Mouse (Mus musculus): ENCODE results near the gene Zswim4.

Zswim4 gene

DNA sequence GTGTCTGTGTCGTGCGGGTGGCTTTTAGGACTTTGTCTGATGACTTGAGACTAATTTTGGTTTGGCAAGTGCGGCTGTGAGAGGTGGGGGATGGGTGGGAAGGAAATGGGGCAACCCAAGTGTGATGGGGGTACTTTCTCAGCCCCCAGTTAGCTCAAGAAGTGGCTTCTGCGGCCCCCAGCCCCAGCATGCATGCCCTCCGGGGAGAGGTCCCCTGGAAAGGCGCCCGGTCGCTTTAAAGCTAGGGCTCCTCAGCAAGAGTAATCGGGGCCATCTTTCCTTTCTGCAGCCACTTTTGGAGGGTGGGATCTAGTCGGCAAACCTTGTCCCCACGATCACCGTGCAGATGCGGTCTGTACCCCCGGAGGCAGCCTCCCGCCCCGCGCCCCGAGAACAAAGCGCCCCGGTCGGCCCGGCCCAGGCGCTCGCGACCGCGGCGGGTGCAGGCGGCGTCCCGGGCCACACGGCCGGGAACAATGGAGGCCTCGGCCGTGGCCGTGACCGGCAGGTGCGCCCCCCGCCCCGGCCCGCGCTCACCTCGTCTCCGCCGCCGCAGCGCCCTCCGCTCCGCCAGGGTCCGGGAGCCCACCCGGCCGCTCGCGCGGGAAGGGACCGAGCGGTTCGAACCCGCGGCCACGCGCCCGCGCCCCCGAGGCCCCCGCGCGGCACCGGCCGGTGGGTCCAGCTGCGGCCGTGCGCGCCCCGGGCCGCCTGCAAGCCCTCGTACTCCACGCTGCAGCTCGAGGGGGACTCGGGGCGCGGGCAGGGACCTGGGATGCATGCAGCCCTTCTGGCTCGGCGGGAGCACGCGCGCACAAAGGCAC lies 53.4 kb downstream of the Zswim4 start:
- in situ Hi-C loops (cut with MboI, MseI) = no loop called here

- in situ Hi-C loops (cut with MboI, MseI) = no loop called here
Measured at GRCm38 (mm10) chr8:84182833-84183232, 54.0 kb downstream of the Zswim4 start.

DNA sequence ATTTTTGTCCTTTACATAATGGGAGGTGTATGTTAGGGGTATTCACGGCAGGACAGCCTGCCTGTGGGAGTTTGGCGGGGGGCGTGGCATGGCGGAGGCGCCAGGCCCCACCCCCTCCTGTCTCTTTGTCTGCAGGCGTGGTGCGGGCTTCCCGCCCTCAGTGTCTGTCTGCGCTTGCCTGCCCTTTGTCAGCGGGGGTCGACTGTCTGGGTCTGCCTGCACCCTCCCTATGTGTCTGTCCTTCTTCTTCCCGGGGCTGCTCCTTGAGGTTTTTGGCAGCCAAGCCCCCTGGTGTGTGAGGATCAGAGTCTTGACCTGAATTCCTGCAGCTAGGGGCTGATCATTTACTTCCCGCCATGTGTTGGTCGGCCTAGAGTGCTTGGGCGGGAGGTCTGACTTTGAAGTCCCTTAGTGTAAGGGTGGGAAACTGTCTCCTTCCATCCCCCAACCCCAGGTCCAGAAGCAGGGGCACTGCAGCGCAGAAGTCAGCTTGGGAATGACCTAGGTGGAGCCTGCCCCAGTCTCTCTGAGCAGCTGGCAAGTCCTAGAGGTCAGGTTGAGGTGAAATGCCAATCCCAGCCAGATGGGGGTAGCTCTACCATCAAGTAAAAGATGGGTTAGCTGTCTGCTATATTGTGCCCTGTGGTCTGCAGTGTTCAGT lies 56.2 kb downstream of the Zswim4 start:
- in situ Hi-C loops (cut with MboI, MseI) = no loop called here

GRCm38 (mm10) chr8:84179946-84180345 lies 56.9 kb downstream of the Zswim4 start:
- in situ Hi-C loops (cut with MboI, MseI) = no loop called here

GRCm38 (mm10) chr8:84178592-84178991 lies 58.3 kb downstream of the Zswim4 start:
- in situ Hi-C loops (cut with MboI, MseI) = no loop called here

DNA sequence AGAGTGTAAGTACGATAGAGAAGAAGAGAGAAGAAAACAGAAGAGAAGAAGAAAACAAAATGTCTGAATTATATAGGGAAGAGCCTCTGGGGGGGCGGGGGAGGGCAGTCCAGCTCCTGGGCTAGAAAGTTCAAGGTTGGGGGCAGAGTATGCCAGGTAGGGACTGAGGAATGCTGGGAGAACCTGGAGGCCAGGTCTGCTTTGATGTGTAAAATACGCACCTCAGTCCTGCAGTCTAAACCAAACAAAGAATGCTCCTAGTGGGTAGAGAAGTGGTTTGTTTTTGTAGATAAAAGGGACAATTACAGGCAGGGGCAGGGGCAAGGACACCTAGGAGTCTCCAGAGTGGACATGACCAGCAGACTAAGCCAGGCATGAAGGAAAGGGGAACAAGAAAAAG lies 59.5 kb downstream of the Zswim4 start:
- in situ Hi-C loops (cut with MboI, MseI) = no loop called here

DNA sequence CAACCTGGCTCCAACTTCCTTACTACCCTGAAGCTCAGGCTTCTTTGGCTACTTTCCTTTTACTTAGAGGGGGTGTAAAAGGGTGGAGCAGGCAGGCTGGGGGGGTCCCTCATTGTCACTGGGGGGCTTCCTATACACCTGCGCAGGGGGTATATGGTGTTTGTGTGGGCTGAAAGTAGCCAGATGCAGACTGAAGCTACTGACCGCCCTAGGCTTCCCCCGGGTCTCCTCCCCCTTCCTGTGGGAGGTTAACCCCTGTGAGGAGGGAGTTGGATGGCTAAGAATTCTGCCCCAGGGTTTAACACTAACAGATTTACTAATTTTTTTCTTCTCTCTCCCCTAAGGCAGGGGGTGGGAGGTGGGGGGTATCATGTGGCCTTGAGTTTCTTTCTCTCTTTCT lies 60.3 kb downstream of the Zswim4 start:
- in situ Hi-C loops (cut with MboI, MseI) = no loop called here

DNA sequence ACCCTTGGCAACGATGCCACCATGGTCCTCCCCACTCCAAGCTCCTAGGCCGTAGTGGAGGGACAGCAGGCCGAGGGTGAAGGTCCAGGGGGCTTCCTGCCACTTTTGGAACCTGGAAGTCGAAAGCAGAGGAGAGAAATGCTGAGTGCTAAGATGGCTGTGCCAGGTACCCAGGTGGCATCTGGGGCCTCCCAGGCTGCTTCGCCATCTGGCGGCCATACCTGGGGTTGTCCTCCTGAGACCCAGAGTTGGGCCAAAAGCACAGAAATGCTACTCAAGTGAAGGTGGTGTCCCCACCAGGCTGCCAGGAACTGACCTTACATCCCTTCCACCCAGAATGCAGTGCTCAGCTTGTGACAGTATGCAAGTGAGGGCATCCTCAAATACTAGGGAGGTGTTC lies 63.0 kb downstream of the Zswim4 start:
- in situ Hi-C loops (cut with MboI, MseI) = no loop called here

DNA sequence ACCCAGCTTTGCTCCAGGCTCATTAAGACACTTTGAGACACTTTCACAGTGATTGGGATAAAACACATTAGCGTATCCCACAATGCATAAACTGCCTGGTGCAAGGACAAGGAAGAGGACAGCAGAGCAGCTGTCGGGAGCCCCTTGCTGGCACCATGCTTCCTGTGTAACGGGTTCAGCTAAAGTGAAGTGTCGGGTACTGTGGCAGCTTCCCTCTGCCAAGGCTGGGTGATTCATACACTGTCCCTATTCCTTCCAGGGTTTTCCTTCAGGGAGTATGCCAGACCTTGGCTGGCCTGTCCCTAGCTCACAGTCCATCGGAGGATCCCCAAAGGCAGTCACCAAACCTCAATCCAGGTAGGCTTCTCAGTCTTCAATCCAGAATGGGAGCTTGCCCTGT lies 66.8 kb downstream of the Zswim4 start:
- in situ Hi-C loops (cut with MboI, MseI) = no loop called here

DNA sequence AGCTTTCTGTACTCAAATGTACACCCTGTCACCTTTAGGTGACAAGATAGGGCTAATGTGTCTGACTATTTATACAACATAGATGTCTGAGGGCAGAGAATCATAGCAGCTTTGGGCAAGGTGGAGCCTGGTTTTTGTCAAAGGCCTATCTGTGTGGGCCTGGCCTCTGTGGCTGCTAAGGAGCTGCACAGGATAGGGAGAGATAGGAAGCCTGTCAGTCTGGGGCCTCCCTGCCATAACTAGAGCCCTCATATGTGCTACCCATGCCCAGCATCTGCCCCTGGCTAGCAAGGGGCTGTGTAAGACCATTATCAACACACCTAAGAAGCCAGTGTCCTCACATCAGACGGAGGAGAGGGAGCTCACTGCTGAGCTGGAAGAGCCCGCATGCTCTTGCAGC lies 69.2 kb downstream of the Zswim4 start:
- in situ Hi-C loops (cut with MboI, MseI) = no loop called here
